Mouse (Mus musculus): ENCODE data around the gene Pkp3. TPM values are rescaled to one million over a fixed set of nuclear protein-coding genes. Genes with fewer than 3 reads are reported as not detected.

The Pkp3 gene
- polyA plus RNA-seq, 1 experiment from 2014 or later = 5.2 TPM

DNA sequence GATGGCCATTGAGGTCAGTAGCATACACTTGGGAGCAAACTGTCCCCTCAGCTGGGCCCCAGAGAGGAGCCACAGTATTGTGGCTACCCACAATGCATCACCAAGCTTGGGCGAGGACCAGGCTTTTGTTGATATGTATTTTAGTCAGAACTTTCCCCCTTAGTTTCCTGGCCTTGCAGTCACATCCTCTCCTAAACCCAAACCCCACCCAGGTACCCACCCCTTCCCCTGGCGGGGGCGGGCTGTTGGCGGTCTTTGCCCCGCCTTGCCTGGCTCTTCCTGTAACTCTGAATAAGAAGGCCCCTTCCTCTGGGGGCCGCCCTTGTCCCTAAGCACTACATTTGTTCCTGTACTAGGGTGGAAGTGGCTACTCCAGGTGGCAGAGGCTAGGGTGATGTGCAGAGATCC is 18.6 kb downstream of the Pkp3 start:
- WGBS = 18% methylated on average over 6 of the region's 6 CpGs
- Histone ChIP-seq H3K4me2 (ENCODE audit: low read depth, low read length) (peak overlapping the region; percentile 52), H3K9me3 (replicated peaks; ENCODE audit: control insufficient read depth, low read length) (no peaks in the 10 kb centered on the region), H3K4me1 (ENCODE audit: control insufficient read depth, insufficient read depth, low read length) (peaks cover 16% of the 10 kb centered on the region), H3K9ac (ENCODE audit: low read length) (no peak overlapping the region), H3K27ac (ENCODE audit: low read length) (peak overlapping the region; percentile 52; the same call in 1 of the 2 replicates), H3K27me3 (ENCODE audit: control insufficient read depth, insufficient read depth, low read length) (peaks cover 8% of the 10 kb centered on the region), H3K36me3 (ENCODE audit: control insufficient read depth, insufficient read depth) (no peaks in the 10 kb centered on the region), H3K4me3 (ENCODE audit: low read length) (peak overlapping the region; percentile 9)
- ATAC-seq (replicated peaks; ENCODE audit: extremely low read depth, insufficient read depth, low FRiP score) = peak; percentile 73

DNA sequence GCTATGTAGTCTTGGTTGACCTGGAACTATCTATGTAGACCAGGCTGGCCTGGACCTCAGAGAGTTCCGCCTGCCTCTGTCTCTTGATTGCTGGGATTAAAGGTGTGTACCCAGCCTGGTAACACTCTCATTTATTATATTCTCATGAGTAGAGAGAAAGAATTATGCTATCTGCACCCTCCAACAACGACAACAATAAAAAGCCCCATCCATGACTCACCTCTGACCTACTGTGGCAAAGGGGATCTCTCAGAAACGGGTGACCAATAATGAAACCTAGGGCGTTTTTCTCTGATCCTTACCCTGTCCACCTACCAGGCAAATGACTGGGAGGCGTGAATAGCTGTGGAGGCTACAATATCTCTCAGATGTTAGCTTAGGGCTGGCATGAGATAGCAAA is 19.2 kb downstream of the Pkp3 start:
- H3K4me2 ChIP-seq (ENCODE audit: low read depth, low read length) = no peak overlapping the region
- H3K4me3 ChIP-seq (ENCODE audit: low read length) = no peak overlapping the region
- H3K36me3 ChIP-seq (ENCODE audit: control insufficient read depth, insufficient read depth) = no peaks in the 10 kb centered on the region

DNA sequence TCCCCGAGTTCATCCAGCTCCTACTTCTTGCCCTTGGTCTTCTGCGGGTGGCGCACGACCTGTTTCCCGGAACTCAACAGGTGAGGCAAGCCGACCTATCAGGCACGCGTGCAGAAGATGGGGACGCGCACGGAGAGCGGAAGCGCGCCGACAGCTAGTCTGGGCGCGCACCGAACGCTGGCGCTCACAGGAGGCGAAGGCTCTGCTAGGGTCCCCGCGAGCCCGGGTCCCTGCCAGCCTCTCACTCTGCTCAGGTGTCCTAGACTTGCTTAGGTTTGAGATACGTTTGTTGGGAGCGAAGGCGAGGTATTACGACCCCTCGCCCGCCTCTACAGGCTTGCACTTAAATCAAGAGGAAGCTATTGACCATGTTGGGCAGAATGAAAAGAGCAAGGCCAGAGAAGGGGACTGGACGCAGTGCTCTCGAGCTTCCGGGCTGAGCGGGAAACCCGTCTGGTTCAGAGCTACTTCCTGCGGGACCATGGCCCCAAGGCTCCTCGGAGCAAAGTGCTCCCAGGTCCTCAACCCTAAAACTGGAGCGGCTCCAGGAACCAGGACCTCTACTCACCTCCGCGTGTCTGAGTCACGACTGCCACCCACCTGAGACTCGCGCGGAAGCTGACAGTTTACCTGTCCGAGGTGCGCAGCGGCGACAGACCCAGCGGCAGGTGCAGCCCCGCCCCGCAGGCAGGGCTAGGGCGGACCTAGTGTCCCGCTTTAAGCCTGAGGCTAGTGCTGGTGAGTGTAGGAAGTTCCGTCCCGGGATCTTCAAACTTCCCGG is 22.1 kb downstream of the Pkp3 start, which contains the start of gene Sigirr:
TSS of gene Sigirr (minus strand) at position 662 of the 781 bp plus-strand sequence.
- Histone ChIP-seq H3K27me3 (ENCODE audit: control insufficient read depth, insufficient read depth, low read length) (peaks cover 7% of the 10 kb centered on the region), H3K27ac (ENCODE audit: low read length) (no peak within 1 kb of the TSS), H3K4me3 (ENCODE audit: low read length) (peak within 1 kb of the TSS; percentile 56), H3K36me3 (ENCODE audit: control insufficient read depth, insufficient read depth) (no peaks in the 10 kb centered on the region), H3K9me3 (replicated peaks; ENCODE audit: control insufficient read depth, low read length) (no peaks in the 10 kb centered on the region), H3K9ac (ENCODE audit: low read length) (peak within 1 kb of the TSS; percentile 61), H3K4me2 (ENCODE audit: low read depth, low read length) (peak within 1 kb of the TSS; percentile 77), H3K4me1 (ENCODE audit: control insufficient read depth, insufficient read depth, low read length) (peaks cover 7% of the 10 kb centered on the region)
- WGBS = 1% methylated on average over 56 of the region's 56 CpGs
- ATAC-seq (replicated peaks; ENCODE audit: extremely low read depth, insufficient read depth, low FRiP score) = 0 out of 2 replicates have a peak, but pooled peaks have one; percentile 5

More for the DNA sequence above, 19.2 kb downstream of the Pkp3 start:
- no peak for ATAC-seq (replicated peaks; ENCODE audit: extremely low read depth, insufficient read depth, low FRiP score)
- Histone ChIP-seq H3K27me3 (ENCODE audit: control insufficient read depth, insufficient read depth, low read length) (peaks cover 7% of the 10 kb centered on the region), H3K9ac (ENCODE audit: low read length) (no peak overlapping the region), H3K4me1 (ENCODE audit: control insufficient read depth, insufficient read depth, low read length) (peaks cover 13% of the 10 kb centered on the region), H3K9me3 (replicated peaks; ENCODE audit: control insufficient read depth, low read length) (no peaks in the 10 kb centered on the region), H3K27ac (ENCODE audit: low read length) (0 out of 2 replicates have a peak overlapping the region, but pooled peaks have one; percentile 16)
- WGBS = 78% methylated on average over 5 of the region's 5 CpGs

DNA sequence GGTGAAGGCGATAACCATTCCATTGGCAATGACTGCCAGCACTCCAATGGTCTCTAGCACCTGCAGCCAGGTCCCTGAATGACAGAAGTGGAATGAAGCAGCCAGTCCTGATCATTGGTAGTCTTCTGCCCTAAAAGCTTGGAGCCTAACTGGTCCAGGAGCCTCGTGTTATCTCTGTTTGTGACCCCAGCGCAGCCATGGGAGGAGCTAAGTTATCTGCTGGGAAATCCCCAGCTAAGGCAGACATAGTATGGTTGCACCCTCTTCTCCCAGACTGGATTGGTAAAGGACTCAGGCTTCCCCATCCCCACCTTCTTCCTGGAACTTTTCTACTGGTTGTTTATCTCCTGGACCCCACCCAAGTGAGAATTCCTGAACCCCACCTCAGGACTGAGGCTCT is 25.1 kb downstream of the Pkp3 start:
- H3K4me2 ChIP-seq (ENCODE audit: low read depth, low read length) = no peak overlapping the region

DNA sequence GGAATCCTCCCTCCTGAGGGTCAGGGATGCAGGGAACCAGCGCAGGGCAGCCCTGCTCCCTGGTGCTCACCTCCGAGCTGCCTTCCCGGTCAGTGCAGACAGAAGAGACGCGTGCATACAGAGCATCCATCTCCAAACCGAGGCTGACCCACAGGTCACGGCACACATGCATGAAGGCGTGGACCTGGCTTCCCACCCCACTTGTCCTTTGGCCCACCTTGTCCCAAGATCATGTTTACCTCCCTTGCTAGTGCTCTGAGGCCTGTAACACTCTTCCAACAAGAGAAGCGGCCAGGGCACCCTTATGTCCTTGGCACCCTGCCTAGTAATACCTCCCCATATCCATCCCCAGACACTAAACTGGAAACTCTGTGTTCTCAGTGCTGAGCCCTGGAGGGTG is 37.9 kb downstream of the Pkp3 start:
- no peak for ATAC-seq (replicated peaks; ENCODE audit: extremely low read depth, insufficient read depth, low FRiP score)
- no peaks in the 10 kb centered on the region for H3K36me3 ChIP-seq (ENCODE audit: control insufficient read depth, insufficient read depth)
- 74% methylated on average over 9 of the region's 9 CpGs for WGBS

More for the DNA sequence above, 25.1 kb downstream of the Pkp3 start:
- H3K9ac ChIP-seq (ENCODE audit: low read length) = no peak overlapping the region
- peaks cover 7% of the 10 kb centered on the region for H3K27me3 ChIP-seq (ENCODE audit: control insufficient read depth, insufficient read depth, low read length)
- H3K4me3 ChIP-seq (ENCODE audit: low read length) = no peak overlapping the region
- no peaks in the 10 kb centered on the region for H3K36me3 ChIP-seq (ENCODE audit: control insufficient read depth, insufficient read depth)
- no peak for ATAC-seq (replicated peaks; ENCODE audit: extremely low read depth, insufficient read depth, low FRiP score)
- peaks cover 7% of the 10 kb centered on the region for H3K4me1 ChIP-seq (ENCODE audit: control insufficient read depth, insufficient read depth, low read length)
- no peaks in the 10 kb centered on the region for H3K9me3 ChIP-seq (replicated peaks; ENCODE audit: control insufficient read depth, low read length)
- H3K27ac ChIP-seq (ENCODE audit: low read length) = no peak overlapping the region
- WGBS = 45% methylated on average over 3 of the region's 3 CpGs

DNA sequence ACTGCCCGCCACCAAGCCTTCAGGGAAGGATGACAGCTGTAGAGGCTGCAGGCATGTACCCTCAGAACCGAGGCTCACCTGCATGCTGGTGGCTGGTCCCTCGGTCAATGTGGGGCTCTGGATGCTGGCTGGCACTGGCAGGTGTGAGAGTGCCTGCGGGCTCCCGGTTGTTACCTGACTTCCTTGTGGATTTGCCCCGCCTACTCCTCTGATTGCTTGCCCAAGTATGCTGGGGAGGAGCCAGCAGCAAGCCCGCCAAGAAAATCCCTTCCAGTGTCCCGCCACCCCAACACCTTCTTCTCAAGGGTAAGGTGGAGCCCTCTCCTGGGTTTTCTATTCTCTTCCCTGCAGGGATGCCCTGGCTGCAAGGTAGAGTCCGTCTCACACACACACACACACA is 39.6 kb downstream of the Pkp3 start, which contains the start of gene Ano9:
TSS of gene Ano9 (minus strand) at position 171 of the 400 bp plus-strand sequence.
- H3K4me1 ChIP-seq (ENCODE audit: control insufficient read depth, insufficient read depth, low read length) = peaks cover 6% of the 10 kb centered on the region
- H3K36me3 ChIP-seq (ENCODE audit: control insufficient read depth, insufficient read depth) = no peaks in the 10 kb centered on the region
- no peak within 1 kb of the TSS for H3K27ac ChIP-seq (ENCODE audit: low read length)
- 17% methylated on average over 9 of the region's 9 CpGs for WGBS
- no peak within 1 kb of the TSS for H3K9ac ChIP-seq (ENCODE audit: low read length)
- H3K9me3 ChIP-seq (replicated peaks; ENCODE audit: control insufficient read depth, low read length) = no peaks in the 10 kb centered on the region
- no peak within 1 kb of the TSS for H3K4me2 ChIP-seq (ENCODE audit: low read depth, low read length)
- no peaks in the 10 kb centered on the region for H3K27me3 ChIP-seq (ENCODE audit: control insufficient read depth, insufficient read depth, low read length)
- ATAC-seq (replicated peaks; ENCODE audit: extremely low read depth, insufficient read depth, low FRiP score) = no peak
- H3K4me3 ChIP-seq (ENCODE audit: low read length) = no peak within 1 kb of the TSS

More for the DNA sequence above, 37.9 kb downstream of the Pkp3 start:
- Histone ChIP-seq H3K9ac (ENCODE audit: low read length) (no peak overlapping the region), H3K4me1 (ENCODE audit: control insufficient read depth, insufficient read depth, low read length) (no peaks in the 10 kb centered on the region), H3K4me2 (ENCODE audit: low read depth, low read length) (no peak overlapping the region), H3K27me3 (ENCODE audit: control insufficient read depth, insufficient read depth, low read length) (no peaks in the 10 kb centered on the region), H3K27ac (ENCODE audit: low read length) (no peak overlapping the region), H3K9me3 (replicated peaks; ENCODE audit: control insufficient read depth, low read length) (no peaks in the 10 kb centered on the region), H3K4me3 (ENCODE audit: low read length) (no peak overlapping the region)

DNA sequence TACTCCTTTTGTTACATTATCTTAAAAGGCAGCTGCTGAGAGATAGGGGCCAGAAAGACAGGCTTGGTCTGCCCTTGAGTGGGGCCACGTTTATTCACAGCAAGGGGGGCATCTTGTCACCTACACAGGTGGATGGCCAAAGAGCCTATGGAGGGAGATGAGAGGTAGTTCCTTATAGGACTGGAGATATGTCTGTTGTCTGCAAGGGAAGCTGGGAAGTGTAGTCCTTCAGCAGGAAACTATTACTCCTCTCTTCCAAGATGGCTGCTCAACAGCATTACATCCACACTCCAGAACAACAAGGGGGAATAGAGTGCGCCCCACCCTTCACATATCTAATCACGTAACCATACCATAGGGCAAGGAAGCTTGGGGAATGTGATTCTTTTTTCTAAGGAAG is 41.5 kb downstream of the Pkp3 start:
- H3K9ac ChIP-seq (ENCODE audit: low read length) = no peak overlapping the region
- peaks cover 6% of the 10 kb centered on the region for H3K4me1 ChIP-seq (ENCODE audit: control insufficient read depth, insufficient read depth, low read length)
- no peaks in the 10 kb centered on the region for H3K27me3 ChIP-seq (ENCODE audit: control insufficient read depth, insufficient read depth, low read length)
- no peak overlapping the region for H3K4me2 ChIP-seq (ENCODE audit: low read depth, low read length)
- no peak for ATAC-seq (replicated peaks; ENCODE audit: extremely low read depth, insufficient read depth, low FRiP score)
- 65% methylated on average over 3 of the region's 3 CpGs for WGBS
- no peaks in the 10 kb centered on the region for H3K36me3 ChIP-seq (ENCODE audit: control insufficient read depth, insufficient read depth)
- no peaks in the 10 kb centered on the region for H3K9me3 ChIP-seq (replicated peaks; ENCODE audit: control insufficient read depth, low read length)
- no peak overlapping the region for H3K4me3 ChIP-seq (ENCODE audit: low read length)
- H3K27ac ChIP-seq (ENCODE audit: low read length) = no peak overlapping the region

DNA sequence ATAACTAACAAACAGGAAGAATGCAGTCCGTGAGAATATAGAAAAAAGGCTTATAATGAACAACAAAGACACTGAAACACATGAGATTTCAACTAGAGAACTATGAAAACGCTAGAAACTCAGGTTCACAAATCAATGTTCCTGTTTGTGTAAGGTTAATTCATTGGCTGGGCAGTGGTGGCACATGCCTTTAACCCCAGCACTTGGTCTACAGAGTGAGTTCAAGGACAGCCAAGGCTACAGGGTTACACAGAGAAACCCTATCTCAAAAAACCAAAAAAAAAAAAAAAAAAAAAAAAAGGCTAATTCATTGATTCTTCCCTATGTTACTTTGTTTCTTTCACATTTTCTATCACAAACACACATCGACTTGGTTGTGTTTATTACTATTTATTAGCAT is 42.6 kb downstream of the Pkp3 start:
- Histone ChIP-seq H3K27ac (ENCODE audit: low read length) (no peak overlapping the region), H3K4me3 (ENCODE audit: low read length) (no peak overlapping the region), H3K9me3 (replicated peaks; ENCODE audit: control insufficient read depth, low read length) (no peaks in the 10 kb centered on the region), H3K27me3 (ENCODE audit: control insufficient read depth, insufficient read depth, low read length) (no peaks in the 10 kb centered on the region), H3K9ac (ENCODE audit: low read length) (no peak overlapping the region), H3K4me2 (ENCODE audit: low read depth, low read length) (no peak overlapping the region), H3K36me3 (ENCODE audit: control insufficient read depth, insufficient read depth) (no peaks in the 10 kb centered on the region), H3K4me1 (ENCODE audit: control insufficient read depth, insufficient read depth, low read length) (peaks cover 7% of the 10 kb centered on the region)
- WGBS = 79% methylated on average over 3 of the region's 3 CpGs
- no peak for ATAC-seq (replicated peaks; ENCODE audit: extremely low read depth, insufficient read depth, low FRiP score)

DNA sequence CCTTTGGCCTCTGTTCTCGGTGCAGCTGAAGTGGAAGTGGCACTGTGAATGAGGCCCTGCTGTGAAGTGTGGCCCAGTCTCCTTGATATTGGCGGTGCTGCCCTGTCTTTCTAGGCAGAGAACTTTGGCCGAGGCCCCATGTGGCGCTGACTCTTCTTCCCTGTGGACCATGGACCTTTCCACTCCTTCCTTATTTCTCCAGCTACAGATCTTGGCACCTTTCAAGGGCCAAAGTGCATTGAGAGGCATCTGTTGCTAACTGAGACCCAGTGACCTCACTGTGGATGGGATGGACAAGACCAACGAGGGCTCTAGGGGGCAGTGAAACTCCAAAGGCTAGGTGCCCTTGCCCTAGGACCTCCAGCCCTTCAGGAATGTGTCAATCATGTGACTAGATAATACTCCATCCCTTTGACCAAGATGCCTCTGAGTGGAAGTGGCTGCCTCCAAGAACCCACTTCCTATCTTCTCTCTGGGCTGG is 43.1 kb downstream of the Pkp3 start:
- no peak overlapping the region for H3K9ac ChIP-seq (ENCODE audit: low read length)
- ATAC-seq (replicated peaks; ENCODE audit: extremely low read depth, insufficient read depth, low FRiP score) = no peak
- H3K27ac ChIP-seq (ENCODE audit: low read length) = no peak overlapping the region
- H3K4me3 ChIP-seq (ENCODE audit: low read length) = no peak overlapping the region
- H3K4me1 ChIP-seq (ENCODE audit: control insufficient read depth, insufficient read depth, low read length) = peaks cover 10% of the 10 kb centered on the region
- no peaks in the 10 kb centered on the region for H3K9me3 ChIP-seq (replicated peaks; ENCODE audit: control insufficient read depth, low read length)
- no peak overlapping the region for H3K4me2 ChIP-seq (ENCODE audit: low read depth, low read length)
- H3K36me3 ChIP-seq (ENCODE audit: control insufficient read depth, insufficient read depth) = no peaks in the 10 kb centered on the region
- WGBS = 69% methylated on average over 5 of the region's 5 CpGs
- H3K27me3 ChIP-seq (ENCODE audit: control insufficient read depth, insufficient read depth, low read length) = no peaks in the 10 kb centered on the region

Measured in heart, embryonic 16.5 days (tissue).